Mouse (Mus musculus) neural tube, embryonic 11.5 days (tissue): Measurements from ENCODE around the gene Rack1. TPM values are rescaled to one million over a fixed set of nuclear protein-coding genes. Genes with fewer than 3 reads are reported as not detected.
"Not testable (repeated sequence)": the region's sequence is repeated elsewhere in the genome, so short reads cannot be mapped to it uniquely, and the experiment has no call there.

Experiments
- ATAC-seq: fragments of 200-750 bp; cut with Nextera tagmentation; 2 replicates; pipeline ENCODE4 v1.8.0; 2017; ENCODE audit warnings: moderate number of reproducible peaks, mild to moderate bottlenecking, moderate TSS enrichment, moderate library complexity; ENCODE audit not compliant: insufficient read depth, low FRiP score, low TSS enrichment
- DNase-seq: peaks from one replicate; pipeline ENCODE4 v3.0.0-alpha.2; 2015; ENCODE audit warnings: low spot score
- H3K27ac ChIP-seq: fragments of 300-500 bp; sonication (generic); 2 replicates; pipeline ENCODE4 v1.5.1; 2014; ENCODE audit warnings: low read depth, mild to moderate bottlenecking, low read length
- H3K27me3 ChIP-seq: fragments of 300-500 bp; sonication (generic); 2 replicates; pipeline ENCODE4 v1.6.1; 2014; ENCODE audit warnings: mild to moderate bottlenecking, low read length, mixed read lengths; ENCODE audit not compliant: control insufficient read depth, insufficient read depth
- H3K36me3 ChIP-seq: fragments of 300-500 bp; sonication (generic); 2 replicates; pipeline ENCODE4 v1.6.1; 2014; ENCODE audit warnings: mild to moderate bottlenecking, low read length, moderate library complexity, mixed read lengths; ENCODE audit not compliant: control insufficient read depth, insufficient read depth
- H3K4me1 ChIP-seq: fragments of 300-500 bp; sonication (generic); 2 replicates; pipeline ENCODE4 v1.6.1; 2014; ENCODE audit warnings: low read length, mixed read lengths; ENCODE audit not compliant: control insufficient read depth, insufficient read depth
- H3K4me2 ChIP-seq: fragments of 300-500 bp; sonication (generic); 2 replicates; pipeline ENCODE4 v1.6.1; 2014; ENCODE audit warnings: low read depth, mild to moderate bottlenecking, moderate library complexity
- H3K4me3 ChIP-seq: fragments of 300-500 bp; sonication (generic); 2 replicates; pipeline ENCODE4 v1.5.1; 2014; ENCODE audit warnings: low read depth, low read length
- H3K9ac ChIP-seq: fragments of 300-500 bp; sonication (generic); 2 replicates; pipeline ENCODE4 v1.6.1; 2014; ENCODE audit warnings: mild to moderate bottlenecking, low read length
- H3K9me3 ChIP-seq: fragments of 300-500 bp; sonication (generic); 2 replicates; pipeline ENCODE4 v1.6.1; 2016; ENCODE audit warnings: low read length; ENCODE audit not compliant: control insufficient read depth
- WGBS: fragments of 180-500 bp; shearing (Covaris S2); extraction: QIAGEN DNeasy Blood & Tissue Kit; methylation state at CpG from one replicate; pipeline ENCODE4 v1.1.7; 2014; 5-methylcytosine and 5-hydroxymethylcytosine counted together
- polyA plus RNA-seq: library from polyadenylated mRNA; unstranded; fragments of >200 nt; fragmentation: Nextera tagmentation; extraction: Ambion mirVana; gene quantifications from 2 replicates; pipeline ENCODE4 v1.2.1, GENCODE M21; 2014

Rack1 gene
- polyA plus RNA-seq, 1 experiment from 2014 or later = 652 TPM

GRCm38 (mm10) chr11:48845244-48845815 is 45.2 kb downstream of the Rack1 start:
- 21% methylated on average over 13 of the region's 13 CpGs for WGBS
- H3K27ac ChIP-seq = no peak overlapping the region
- H3K4me3 ChIP-seq = no peak overlapping the region
- no peaks in the 10 kb centered on the region for H3K27me3 ChIP-seq
- H3K4me1 ChIP-seq = no peaks in the 10 kb centered on the region
- no peak for ATAC-seq
- H3K9ac ChIP-seq = no peak overlapping the region
- no peaks in the 10 kb centered on the region for H3K36me3 ChIP-seq
- DNase-seq = no peak
- no peak overlapping the region for H3K4me2 ChIP-seq
- no peaks in the 10 kb centered on the region for H3K9me3 ChIP-seq

- WGBS = 82% methylated on average over 2 of the region's 2 CpGs
- H3K4me3 ChIP-seq, H3K9ac ChIP-seq, H3K27me3 ChIP-seq, DNase-seq, H3K4me2 ChIP-seq, H3K36me3 ChIP-seq, H3K4me1 ChIP-seq, ATAC-seq, H3K27ac ChIP-seq, H3K9me3 ChIP-seq: not testable (repeated sequence)
Measured at GRCm38 (mm10) chr11:48846362-48846761, 46.2 kb downstream of the Rack1 start.

- Histone ChIP-seq H3K4me3 (no peak overlapping the region), H3K4me2 (no peak overlapping the region), H3K27ac (no peak overlapping the region), H3K4me1 (no peaks in the 10 kb centered on the region), H3K9ac (no peak overlapping the region), H3K9me3 (no peaks in the 10 kb centered on the region), H3K36me3 (no peaks in the 10 kb centered on the region), H3K27me3 (no peaks in the 10 kb centered on the region)
- WGBS = 66% methylated on average over 5 of the region's 5 CpGs
- ATAC-seq (no peak), DNase-seq (no peak)
Measured at GRCm38 (mm10) chr11:48846881-48847280, 46.7 kb downstream of the Rack1 start.

GRCm38 (mm10) chr11:48850240-48850639 is 50.1 kb downstream of the Rack1 start:
- Histone ChIP-seq H3K27me3 (no peaks in the 10 kb centered on the region), H3K4me3 (no peak overlapping the region), H3K36me3 (no peaks in the 10 kb centered on the region), H3K9ac (no peak overlapping the region), H3K4me1 (peaks cover 5% of the 10 kb centered on the region; the same call in 1 of the 2 replicates), H3K27ac (no peak overlapping the region), H3K4me2 (no peak overlapping the region), H3K9me3 (no peaks in the 10 kb centered on the region)
- 38% methylated on average over 2 of the region's 2 CpGs for WGBS
- ATAC-seq (no peak), DNase-seq (no peak)

GRCm38 (mm10) chr11:48851270-48851995 is 51.3 kb downstream of the Rack1 start:
- no peaks in the 10 kb centered on the region for H3K27me3 ChIP-seq
- ATAC-seq = no peak
- H3K4me3 ChIP-seq = no peak overlapping the region
- no peaks in the 10 kb centered on the region for H3K36me3 ChIP-seq
- no peak overlapping the region for H3K27ac ChIP-seq
- no peak overlapping the region for H3K9ac ChIP-seq
- H3K4me1 ChIP-seq = peaks cover 5% of the 10 kb centered on the region; the same call in 1 of the 2 replicates
- WGBS = 84% methylated on average over 4 of the region's 4 CpGs
- H3K9me3 ChIP-seq = no peaks in the 10 kb centered on the region
- no peak for DNase-seq
- H3K4me2 ChIP-seq = no peak overlapping the region

- WGBS = 81% methylated on average over 4 of the region's 4 CpGs
- no peaks in the 10 kb centered on the region for H3K9me3 ChIP-seq
- no peak overlapping the region for H3K4me3 ChIP-seq
- ATAC-seq (no peak), DNase-seq (no peak)
- no peak overlapping the region for H3K9ac ChIP-seq
- peaks cover 5% of the 10 kb centered on the region; the same call in 1 of the 2 replicates for H3K4me1 ChIP-seq
- H3K27me3 ChIP-seq = no peaks in the 10 kb centered on the region
- H3K27ac ChIP-seq = no peak overlapping the region
- no peaks in the 10 kb centered on the region for H3K36me3 ChIP-seq
- H3K4me2 ChIP-seq = no peak overlapping the region
Measured at GRCm38 (mm10) chr11:48852190-48852589, 52.1 kb downstream of the Rack1 start.

- H3K4me3 ChIP-seq = peak overlapping the region; percentile 61
- H3K4me1 ChIP-seq = peaks cover 5% of the 10 kb centered on the region; the same call in 1 of the 2 replicates
- H3K36me3 ChIP-seq = no peaks in the 10 kb centered on the region
- H3K27me3 ChIP-seq = no peaks in the 10 kb centered on the region
- DNase-seq (no peak), ATAC-seq (peak; percentile 28)
- peak overlapping the region; percentile 92 for H3K4me2 ChIP-seq
- 7% methylated on average over 23 of the region's 23 CpGs for WGBS
- H3K9me3 ChIP-seq = no peaks in the 10 kb centered on the region
- peak overlapping the region; percentile 23; the same call in 1 of the 2 replicates for H3K9ac ChIP-seq
- H3K27ac ChIP-seq = no peak overlapping the region
Measured at GRCm38 (mm10) chr11:48852624-48853473, 52.7 kb downstream of the Rack1 start.

GRCm38 (mm10) chr11:48853474-48854180 is 53.5 kb downstream of the Rack1 start:
- Histone ChIP-seq H3K4me3 (peak overlapping the region; percentile 61), H3K9me3 (no peaks in the 10 kb centered on the region), H3K36me3 (no peaks in the 10 kb centered on the region), H3K27me3 (no peaks in the 10 kb centered on the region), H3K4me1 (peaks cover 5% of the 10 kb centered on the region; the same call in 1 of the 2 replicates), H3K9ac (0 out of 2 replicates have a peak overlapping the region, but pooled peaks have one; percentile 1), H3K27ac (no peak overlapping the region), H3K4me2 (peak overlapping the region; percentile 92)
- under 1% methylated on average over 31 of the region's 31 CpGs for WGBS
- ATAC-seq (peak; percentile 83), DNase-seq (peak; percentile 85)
